Mouse (Mus musculus): ENCODE measurements around the gene Arpc2. TPM values are rescaled to one million over a fixed set of nuclear protein-coding genes. Genes with fewer than 3 reads are reported as not detected.

The Arpc2 gene
- total and polyA plus RNA-seq, 3 experiments, result 234 to 522 (median 455) TPM

DNA sequence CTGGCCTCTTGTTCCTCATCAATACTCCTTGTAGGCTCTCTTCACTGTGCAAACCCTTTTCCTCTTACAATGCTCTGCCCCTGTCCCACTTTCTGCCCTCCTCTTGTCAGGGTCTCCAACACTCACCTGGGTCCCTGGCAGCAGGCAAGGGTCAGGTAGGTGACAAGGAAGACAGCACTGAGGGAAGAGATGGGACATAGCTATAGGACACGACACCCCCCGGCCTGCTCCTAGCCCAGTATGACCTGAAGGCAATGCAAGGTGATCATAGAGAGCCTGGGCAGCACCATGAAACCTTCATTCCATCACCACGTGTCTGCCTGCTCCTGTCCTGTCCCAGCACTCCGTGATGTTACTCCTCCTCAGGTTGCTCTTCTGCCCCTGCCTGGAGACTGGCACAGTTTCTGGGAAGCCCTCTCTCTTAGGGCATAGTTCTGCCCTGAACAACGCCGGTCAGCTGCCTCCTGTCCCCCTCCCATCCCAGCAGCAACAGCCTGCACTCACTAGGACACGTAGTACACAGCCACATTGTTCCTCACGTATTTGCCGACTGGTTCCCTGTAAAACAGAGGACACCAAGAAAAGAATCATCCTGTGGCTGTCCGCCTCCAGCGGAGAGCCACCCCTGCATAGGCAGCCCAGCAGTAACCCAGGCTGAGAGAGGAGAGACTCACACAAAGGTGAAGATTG, 56.6 kb downstream of the Arpc2 start:
- in situ Hi-C loops (cut with MboI; ENCODE audit: low pct_ligation_motif_present, low pct_unique_long_range_greater_than_20kb, low sequenced_read_pairs), result no loop called here
- H3K36me3 ChIP-seq (replicated peaks in 1 of 2; ENCODE audit: control insufficient read depth in 1 of 2, insufficient read depth in 1 of 2, low read length in 1 of 2), result peaks cover 54 to 93% of the 10 kb centered on the region in 2 experiments

GRCm38 (mm10) chr1:74293306-74293960, 57.5 kb downstream of the Arpc2 start:
- dilution Hi-C loops (cut with MboI; ENCODE audit: extremely low pct_ligation_motif_present, extremely low pct_unique_long_range_greater_than_20kb, low sequenced_read_pairs) (no loop called here), in situ Hi-C loops (cut with MboI; ENCODE audit: low pct_ligation_motif_present, low pct_unique_long_range_greater_than_20kb, low sequenced_read_pairs) (no loop called here)
- no peak overlapping the region for H3K9ac ChIP-seq (ENCODE audit: insufficient read depth, low read depth)
- no peaks in the 10 kb centered on the region for H3K9me3 ChIP-seq (replicated peaks; ENCODE audit: low read length)
- peaks cover 19% of the 10 kb centered on the region for H3K79me2 ChIP-seq (replicated peaks; ENCODE audit: control insufficient read depth, extremely low read depth, insufficient read depth, poor library complexity, severe bottlenecking)
- no peaks in the 10 kb centered on the region for H3K27me3 ChIP-seq (replicated peaks)
- H3K36me3 ChIP-seq (replicated peaks in 1 of 2; ENCODE audit: control insufficient read depth in 1 of 2, insufficient read depth in 1 of 2, low read length in 1 of 2), result peaks cover 54 to 94% of the 10 kb centered on the region in 2 experiments
- no peak overlapping the region for H3K27ac ChIP-seq (ENCODE audit: insufficient read depth, low read depth)
- no peak for TF ChIP-seq NELFE (IDR thresholded peaks at IDR 0.05; ENCODE audit: low read depth, low read length)
- TF ChIP-seq CHD1 (IDR thresholded peaks at IDR 0.05; ENCODE audit: low read depth, low read length), result no peak
- TF ChIP-seq IRF4 (IDR thresholded peaks at IDR 0.05; ENCODE audit: low read depth, low read length), result no peak
- no peak for TF ChIP-seq MAZ (IDR thresholded peaks at IDR 0.05; ENCODE audit: low read depth, low read length)
- no peak for TF ChIP-seq ELF1 (IDR thresholded peaks at IDR 0.05; ENCODE audit: low read depth, low read length)
- no peak for TF ChIP-seq MXI1 (IDR thresholded peaks at IDR 0.05; ENCODE audit: low read depth, low read length)
- no peak for TF ChIP-seq PAX5 (IDR thresholded peaks at IDR 0.05; ENCODE audit: low read length)
- no peak for TF ChIP-seq USF2 (conservative IDR thresholded peaks at IDR 0.05; ENCODE audit: low read depth, low read length)
- no peak for TF ChIP-seq HCFC1 (IDR thresholded peaks at IDR 0.05; ENCODE audit: low read depth, low read length)
- no peak overlapping the region for H3K4me3 ChIP-seq (replicated peaks in 1 of 3; ENCODE audit: low read depth in 2 of 3, low read length in 2 of 3, poor library complexity in 1 of 3)
- no peak for DNase-seq (ENCODE audit: extremely low read depth)
- H3K4me2 ChIP-seq (ENCODE audit: insufficient read depth, low read depth, poor library complexity, severe bottlenecking), result no peak overlapping the region
- peaks cover 26 to 72% of the 10 kb centered on the region in 2 experiments for H3K4me1 ChIP-seq (ENCODE audit: control insufficient read depth in 1 of 2, insufficient read depth in 2 of 2)

More for the DNA sequence above, 56.6 kb downstream of the Arpc2 start:
- no peak for DNase-seq (ENCODE audit: extremely low read depth)
- Histone ChIP-seq H3K79me2 (replicated peaks; ENCODE audit: control insufficient read depth, extremely low read depth, insufficient read depth, poor library complexity, severe bottlenecking) (peaks cover 12% of the 10 kb centered on the region), H3K9me3 (replicated peaks; ENCODE audit: low read length) (no peaks in the 10 kb centered on the region), H3K9ac (ENCODE audit: insufficient read depth, low read depth) (no peak overlapping the region), H3K27me3 (replicated peaks) (no peaks in the 10 kb centered on the region), H3K4me1 (ENCODE audit: control insufficient read depth in 1 of 2, insufficient read depth in 2 of 2) (peaks cover 24 to 71% of the 10 kb centered on the region in 2 experiments), H3K4me3 (replicated peaks in 1 of 3; ENCODE audit: low read depth in 2 of 3, low read length in 2 of 3, poor library complexity in 1 of 3) (no peak overlapping the region), H3K27ac (ENCODE audit: insufficient read depth, low read depth) (no peak overlapping the region), H3K4me2 (ENCODE audit: insufficient read depth, low read depth, poor library complexity, severe bottlenecking) (no peak overlapping the region)
- TF ChIP-seq RAD21 (IDR thresholded peaks at IDR 0.05; ENCODE audit: low read depth, low read length), result no peak
- TF ChIP-seq SMC3 (IDR thresholded peaks at IDR 0.05; ENCODE audit: low read depth, low read length), result no peak
- no peak for TF ChIP-seq HCFC1 (IDR thresholded peaks at IDR 0.05; ENCODE audit: low read depth, low read length)
- TF ChIP-seq CTCF (conservative IDR thresholded peaks at IDR 0.05 in 1 of 2, IDR thresholded peaks at IDR 0.05 in 1 of 2; ENCODE audit: low read depth in 2 of 2, low read length in 2 of 2), result no peak
- TF ChIP-seq POLR2A (IDR thresholded peaks at IDR 0.05; ENCODE audit: low read depth, low read length), result no peak
- no peak for TF ChIP-seq USF2 (conservative IDR thresholded peaks at IDR 0.05; ENCODE audit: low read depth, low read length)
- no peak for TF ChIP-seq ZMIZ1 (IDR thresholded peaks at IDR 0.05; ENCODE audit: low read depth, low read length)
- no peak for TF ChIP-seq USF1 (IDR thresholded peaks at IDR 0.05; ENCODE audit: low read depth, low read length)
- no peak for TF ChIP-seq EP300 (IDR thresholded peaks at IDR 0.05; ENCODE audit: low read length)
- TF ChIP-seq POLR2AphosphoS2 (IDR thresholded peaks at IDR 0.05; ENCODE audit: low read depth, low read length), result no peak
- dilution Hi-C loops (cut with MboI; ENCODE audit: extremely low pct_ligation_motif_present, extremely low pct_unique_long_range_greater_than_20kb, low sequenced_read_pairs), result no loop called here
